Mouse (Mus musculus): ENCODE data around the gene Esam.

DNA sequence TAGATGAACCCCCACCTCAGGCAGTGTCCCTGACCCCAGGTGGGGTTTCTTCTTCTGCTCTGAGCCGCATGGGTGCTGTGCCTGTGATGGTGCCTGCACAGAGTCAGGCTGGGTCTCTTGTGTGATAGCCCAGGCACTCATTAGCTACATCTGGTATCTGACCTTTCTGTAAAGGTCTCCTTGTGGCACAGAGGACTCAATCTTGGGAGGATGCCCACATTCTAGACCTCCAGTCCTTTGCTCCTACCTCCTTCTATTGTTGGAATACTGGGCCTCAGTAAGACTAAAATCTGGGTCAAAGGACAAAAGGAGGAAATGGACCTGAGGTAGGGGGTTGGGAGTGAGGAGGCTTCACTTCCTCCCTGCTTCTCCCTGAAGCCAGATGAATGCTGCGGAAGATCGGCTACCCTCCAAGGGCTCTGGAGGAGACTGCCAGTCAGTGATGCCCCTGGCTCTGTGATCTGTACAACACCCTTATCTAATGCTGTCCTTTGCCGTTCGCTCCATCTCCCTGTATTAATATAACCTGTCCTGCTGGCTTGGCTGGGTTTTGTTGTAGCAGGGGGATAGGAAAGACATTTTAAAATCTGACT is 9.9 kb downstream of the Esam start:
- no peak for TF ChIP-seq GATA1 (IDR thresholded peaks at IDR 0.05; ENCODE audit: borderline replicate concordance, low read length)
- TF ChIP-seq FLI1 (IDR thresholded peaks at IDR 0.05; ENCODE audit: low read length), result no peak

All from megakaryocyte, embryonic 14.5 days (primary cell).